Mouse (Mus musculus) G1E (cell line): ENCODE results near the gene Sec14l5.

Source experiments
- CTCF ChIP-seq: IDR thresholded peaks from 2 replicates; pipeline ENCODE4 v1.5.1; 2012; ENCODE audit warnings: low read depth, low read length, inconsistent platforms, mixed read lengths
- GATA1 ChIP-seq: IDR thresholded peaks from 2 replicates; pipeline ENCODE4 v1.6.1; 2012; ENCODE audit warnings: borderline replicate concordance, low read length, inconsistent platforms, mixed read lengths
- GATA2 ChIP-seq: IDR thresholded peaks from 2 replicates; pipeline ENCODE4 v1.6.1; 2012; ENCODE audit warnings: low read depth, low read length, inconsistent platforms, borderline replicate concordance
- POLR2AphosphoS5 ChIP-seq: IDR thresholded peaks from 2 replicates; pipeline ENCODE4 v1.6.1; 2012; ENCODE audit warnings: low read depth, low read length, inconsistent platforms; ENCODE audit not compliant: insufficient replicate concordance
- TAL1 ChIP-seq: conservative IDR thresholded peaks from 2 replicates; pipeline ENCODE4 v1.6.1; 2012; ENCODE audit warnings: low read depth, low read length, inconsistent platforms, mixed read lengths

- TF ChIP-seq GATA1 (no peak), CTCF (no peak), TAL1 (no peak), GATA2 (no peak), POLR2AphosphoS5 (no peak)
Observed at GRCm38 (mm10) chr16:5131251-5131922, 15.5 kb upstream of the Sec14l5 start.
